Mouse (Mus musculus) lung, embryonic 16.5 days (tissue): ENCODE measurements around the gene Fastkd5. TPM values are rescaled to one million over a fixed set of nuclear protein-coding genes. Genes with fewer than 3 reads are reported as not detected.

Experiments used
- ATAC-seq: fragments of 200-750 bp; cut with Nextera tagmentation; 2 replicates; pipeline ENCODE4 v1.8.0; 2017; ENCODE audit warnings: low read depth, mild to moderate bottlenecking, moderate library complexity
- H3K27ac ChIP-seq: fragments of 300-500 bp; sonication (generic); 2 replicates; pipeline ENCODE4 v1.5.1; 2014; ENCODE audit warnings: mild to moderate bottlenecking, control low read depth, low read length
- H3K27me3 ChIP-seq: fragments of 300-500 bp; sonication (generic); 2 replicates; pipeline ENCODE4 v1.6.1; 2014; ENCODE audit warnings: low read depth, low read length, mixed read lengths; ENCODE audit not compliant: control insufficient read depth, insufficient read depth
- H3K36me3 ChIP-seq: fragments of 300-500 bp; sonication (generic); 2 replicates; pipeline ENCODE4 v1.6.1; 2014; ENCODE audit warnings: low read length; ENCODE audit not compliant: control insufficient read depth, insufficient read depth
- H3K4me1 ChIP-seq: fragments of 300-500 bp; sonication (generic); replicated peaks from 2 replicates; pipeline ENCODE4 v1.6.1; 2014; ENCODE audit warnings: low read length, mixed read lengths; ENCODE audit not compliant: control insufficient read depth, insufficient read depth
- H3K4me2 ChIP-seq: fragments of 300-500 bp; sonication (generic); 2 replicates; pipeline ENCODE4 v1.6.1; 2014; ENCODE audit warnings: low read depth, low read length, control low read depth
- H3K4me3 ChIP-seq: fragments of 300-500 bp; sonication (generic); 2 replicates; pipeline ENCODE4 v1.5.1; 2014; ENCODE audit warnings: mild to moderate bottlenecking, low read length, control low read depth
- H3K9ac ChIP-seq: fragments of 300-500 bp; sonication (generic); 2 replicates; pipeline ENCODE4 v1.6.1; 2014; ENCODE audit warnings: low read length, control low read depth
- H3K9me3 ChIP-seq: fragments of 300-500 bp; sonication (generic); 2 replicates; pipeline ENCODE4 v1.6.1; 2016; ENCODE audit warnings: low read length; ENCODE audit not compliant: control insufficient read depth
- WGBS: fragments of 180-500 bp; shearing (Covaris S2); extraction: QIAGEN DNeasy Blood & Tissue Kit; methylation state at CpG from one replicate; pipeline ENCODE4 v1.1.7; 2014; 5-methylcytosine and 5-hydroxymethylcytosine counted together
- polyA plus RNA-seq: library from polyadenylated mRNA; unstranded; fragments of >200 nt; fragmentation: Nextera tagmentation; extraction: Ambion mirVana; gene quantifications from 2 replicates; pipeline ENCODE4 v1.2.1, GENCODE M21; 2015

The Fastkd5 gene
- polyA plus RNA-seq, 1 experiment from 2014 or later, result 16.6 TPM

- H3K27me3 ChIP-seq, result peaks cover 37% of the 10 kb centered on the region
- no peaks in the 10 kb centered on the region for H3K36me3 ChIP-seq
- WGBS, result 26% methylated on average over 16 of the region's 16 CpGs
- no peak overlapping the region for H3K9ac ChIP-seq
- peaks cover 17% of the 10 kb centered on the region for H3K4me1 ChIP-seq
- no peak for ATAC-seq
- no peaks in the 10 kb centered on the region for H3K9me3 ChIP-seq
- H3K27ac ChIP-seq, result no peak overlapping the region
- no peak overlapping the region for H3K4me3 ChIP-seq
- H3K4me2 ChIP-seq, result no peak overlapping the region
These were observed 8.3 kb upstream of the Fastkd5 start for GRCm38 (mm10) chr2:130638101-130638611.

GRCm38 (mm10) chr2:130635847-130636246, 6.0 kb upstream of the Fastkd5 start:
- Histone ChIP-seq H3K9me3 (no peaks in the 10 kb centered on the region), H3K4me3 (peak overlapping the region; percentile 48), H3K36me3 (no peaks in the 10 kb centered on the region), H3K4me2 (peak overlapping the region; percentile 77; the same call in 1 of the 2 replicates), H3K27me3 (peaks cover 37% of the 10 kb centered on the region), H3K9ac (no peak overlapping the region), H3K27ac (no peak overlapping the region), H3K4me1 (peaks cover 14% of the 10 kb centered on the region)
- 24% methylated on average over 21 of the region's 21 CpGs for WGBS
- ATAC-seq, result peak; percentile 34; the same call in 1 of the 2 replicates

GRCm38 (mm10) chr2:130634739-130635411, 5.0 kb upstream of the Fastkd5 start:
- Histone ChIP-seq H3K27ac (no peak overlapping the region), H3K36me3 (no peaks in the 10 kb centered on the region), H3K4me1 (peaks cover 14% of the 10 kb centered on the region), H3K9me3 (no peaks in the 10 kb centered on the region), H3K4me3 (peak overlapping the region; percentile 48), H3K4me2 (peak overlapping the region; percentile 77), H3K9ac (peak overlapping the region; percentile 61), H3K27me3 (peaks cover 37% of the 10 kb centered on the region)
- 2% methylated on average over 38 of the region's 38 CpGs for WGBS
- ATAC-seq, result peak; percentile 62

GRCm38 (mm10) chr2:130634006-130634738, 4.3 kb upstream of the Fastkd5 start:
- H3K36me3 ChIP-seq, result no peaks in the 10 kb centered on the region
- peak overlapping the region; percentile 77 for H3K4me2 ChIP-seq
- peak overlapping the region; percentile 48 for H3K4me3 ChIP-seq
- no peak overlapping the region for H3K27ac ChIP-seq
- peak overlapping the region; percentile 61; the same call in 1 of the 2 replicates for H3K9ac ChIP-seq
- no peak for ATAC-seq
- H3K9me3 ChIP-seq, result no peaks in the 10 kb centered on the region
- peaks cover 15% of the 10 kb centered on the region for H3K4me1 ChIP-seq
- peaks cover 37% of the 10 kb centered on the region for H3K27me3 ChIP-seq
- WGBS, result 25% methylated on average over 14 of the region's 14 CpGs

- 51% methylated on average over 5 of the region's 5 CpGs for WGBS
- Histone ChIP-seq H3K4me2 (no peak overlapping the region), H3K27me3 (peaks cover 37% of the 10 kb centered on the region), H3K4me1 (peaks cover 20% of the 10 kb centered on the region), H3K36me3 (no peaks in the 10 kb centered on the region), H3K27ac (no peak overlapping the region), H3K9me3 (no peaks in the 10 kb centered on the region), H3K4me3 (no peak overlapping the region), H3K9ac (no peak overlapping the region)
- ATAC-seq, result no peak
These were observed 3.3 kb upstream of the Fastkd5 start for GRCm38 (mm10) chr2:130632887-130633675.

- H3K9ac ChIP-seq, result no peak overlapping the region
These were observed 2.6 kb upstream of the Fastkd5 start for GRCm38 (mm10) chr2:130632416-130632815.

GRCm38 (mm10) chr2:130629080-130629838, 568 bp downstream of the Fastkd5 start:
- Histone ChIP-seq H3K4me2 (peak overlapping the region; percentile 89), H3K4me1 (peaks cover 7% of the 10 kb centered on the region), H3K36me3 (peaks cover 8% of the 10 kb centered on the region), H3K27ac (peak overlapping the region; percentile 64), H3K27me3 (peaks cover 8% of the 10 kb centered on the region), H3K9ac (peak overlapping the region; percentile 96), H3K9me3 (no peaks in the 10 kb centered on the region), H3K4me3 (peak overlapping the region; percentile 97)
- peak; percentile 62 for ATAC-seq
- WGBS, result under 1% methylated on average over 37 of the region's 37 CpGs

More at GRCm38 (mm10) chr2:130632416-130632815, 2.6 kb upstream of the Fastkd5 start:
- H3K4me3 ChIP-seq, result no peak overlapping the region
- H3K4me2 ChIP-seq, result no peak overlapping the region
- H3K36me3 ChIP-seq, result peaks cover 2% of the 10 kb centered on the region
- no peak for ATAC-seq
- H3K27ac ChIP-seq, result no peak overlapping the region
- peaks cover 37% of the 10 kb centered on the region for H3K27me3 ChIP-seq
- WGBS, result 69% methylated on average over 1 of the region's 1 CpGs
- no peaks in the 10 kb centered on the region for H3K9me3 ChIP-seq
- H3K4me1 ChIP-seq, result peaks cover 20% of the 10 kb centered on the region

- H3K36me3 ChIP-seq, result peaks cover 8% of the 10 kb centered on the region
- no peak overlapping the region for H3K27ac ChIP-seq
- WGBS, result 52% methylated on average over 3 of the region's 3 CpGs
- H3K27me3 ChIP-seq, result no peaks in the 10 kb centered on the region; the same call in 1 of the 2 replicates
- H3K4me3 ChIP-seq, result no peak overlapping the region
- H3K9me3 ChIP-seq, result no peaks in the 10 kb centered on the region
- peaks cover 6% of the 10 kb centered on the region for H3K4me1 ChIP-seq
- no peak overlapping the region for H3K9ac ChIP-seq
- no peak for ATAC-seq
- H3K4me2 ChIP-seq, result peak overlapping the region; percentile 89
These were observed 1.4 kb downstream of the Fastkd5 start for GRCm38 (mm10) chr2:130628424-130628823.
